Mouse (Mus musculus): ENCODE results near the gene Bckdk. TPM values are rescaled to one million over a fixed set of nuclear protein-coding genes. Genes with fewer than 3 reads are reported as not detected.

The Bckdk gene
- polyA plus RNA-seq (2012; rRNA removed; ENCODE audit: low replicate concordance) = 153 and 162 TPM in 2 replicates

GRCm38 (mm10) chr7:127903971-127904796 lies at the start of gene Bckdk:
Gene Bckdk, plus strand, starts transcription at chr7:127904082.

GRCm38 (mm10) chr7:127876041-127876466 lies 27.8 kb upstream of the Bckdk start, which contains the start of gene Zfp646:
Gene Zfp646, plus strand, starts transcription at chr7:127876221.

GRCm38 (mm10) chr7:127876467-127877348 lies 27.2 kb upstream of the Bckdk start, which contains the start of gene Zfp668:
Gene Zfp668, minus strand, starts transcription at chr7:127876828.

GRCm38 (mm10) chr7:127890798-127891197 lies 13.1 kb upstream of the Bckdk start, which contains the start of gene Prss53:
Gene Prss53, minus strand, starts transcription at chr7:127890970.

GRCm38 (mm10) chr7:127895442-127895841 lies 8.4 kb upstream of the Bckdk start, which contains the start of the genes Gm21974 and Vkorc1:
Gene Gm21974, minus strand, starts transcription at chr7:127895454.
Gene Vkorc1, minus strand, starts transcription at chr7:127895617.

GRCm38 (mm10) chr7:127912190-127912871 lies 8.4 kb downstream of the Bckdk start, which contains the start of gene Kat8:
Gene Kat8, plus strand, starts transcription at chr7:127912516.

GRCm38 (mm10) chr7:127929923-127930322 lies 26.0 kb downstream of the Bckdk start, which contains the start of gene Prss8:
Gene Prss8, minus strand, starts transcription at chr7:127930104.

GRCm38 (mm10) chr7:127946470-127947023 lies 42.7 kb downstream of the Bckdk start, which contains the start of gene Prss36:
Gene Prss36, minus strand, starts transcription at chr7:127946725.

Other genes with a start within 250 kb of the Bckdk start
- 15.7 and 47.8 TPM in 2 replicates for gene Bcl7c, start 195.1 kb upstream of the Bckdk start, polyA plus RNA-seq (2012; rRNA removed; ENCODE audit: low replicate concordance)
- gene Ctf1, start 191.3 kb upstream of the Bckdk start, polyA plus RNA-seq (2012; rRNA removed; ENCODE audit: low replicate concordance) = 7.2 and 19.4 TPM in 2 replicates
- gene Ctf2, start 171.9 kb upstream of the Bckdk start, polyA plus RNA-seq (2012; rRNA removed; ENCODE audit: low replicate concordance) = 0.06 TPM in 1 of 2 replicates, not detected in the other
- gene Fbxl19, start 159.5 kb upstream of the Bckdk start, polyA plus RNA-seq (2012; rRNA removed; ENCODE audit: low replicate concordance) = 14.2 and 40.4 TPM in 2 replicates
- gene Orai3, start 134.3 kb upstream of the Bckdk start, polyA plus RNA-seq (2012; rRNA removed; ENCODE audit: low replicate concordance) = 41.3 and 59.8 TPM in 2 replicates
- 9.2 and 15.6 TPM in 2 replicates for gene Setd1a, start 127.4 kb upstream of the Bckdk start, polyA plus RNA-seq (2012; rRNA removed; ENCODE audit: low replicate concordance)
- gene Gm49388, start 118.5 kb upstream of the Bckdk start, polyA plus RNA-seq (2012; rRNA removed; ENCODE audit: low replicate concordance) = not detected in 2 replicates
- 116 and 139 TPM in 2 replicates for gene Hsd3b7, start 103.5 kb upstream of the Bckdk start, polyA plus RNA-seq (2012; rRNA removed; ENCODE audit: low replicate concordance)
- gene Stx4a, start 79.8 kb upstream of the Bckdk start, polyA plus RNA-seq (2012; rRNA removed; ENCODE audit: low replicate concordance) = 93.0 and 101 TPM in 2 replicates
- gene Stx1b, start 79.5 kb upstream of the Bckdk start, polyA plus RNA-seq (2012; rRNA removed; ENCODE audit: low replicate concordance) = 26.2 and 31.8 TPM in 2 replicates
- gene Zfp646, start 27.9 kb upstream of the Bckdk start, polyA plus RNA-seq (2012; rRNA removed; ENCODE audit: low replicate concordance) = 12.4 and 27.7 TPM in 2 replicates
- 4.4 and 8.0 TPM in 2 replicates for gene Zfp668, start 27.3 kb upstream of the Bckdk start, polyA plus RNA-seq (2012; rRNA removed; ENCODE audit: low replicate concordance)
- 3.2 and 5.8 TPM in 2 replicates for gene Prss53, start 13.1 kb upstream of the Bckdk start, polyA plus RNA-seq (2012; rRNA removed; ENCODE audit: low replicate concordance)
- not detected in 2 replicates for gene Gm21974, start 8.6 kb upstream of the Bckdk start, polyA plus RNA-seq (2012; rRNA removed; ENCODE audit: low replicate concordance)
- gene Vkorc1, start 8.5 kb upstream of the Bckdk start, polyA plus RNA-seq (2012; rRNA removed; ENCODE audit: low replicate concordance) = 258 and 271 TPM in 2 replicates
- gene Kat8, start 8.4 kb downstream of the Bckdk start, polyA plus RNA-seq (2012; rRNA removed; ENCODE audit: low replicate concordance) = 17.5 and 22.7 TPM in 2 replicates
- 0.29 and 50.1 TPM in 2 replicates for gene Prss8, start 26.0 kb downstream of the Bckdk start, polyA plus RNA-seq (2012; rRNA removed; ENCODE audit: low replicate concordance)
- gene Prss36, start 42.6 kb downstream of the Bckdk start, polyA plus RNA-seq (2012; rRNA removed; ENCODE audit: low replicate concordance) = 27.9 and 44.9 TPM in 2 replicates
- 242 and 409 TPM in 2 replicates for gene Fus, start 63.4 kb downstream of the Bckdk start, polyA plus RNA-seq (2012; rRNA removed; ENCODE audit: low replicate concordance)
- gene Pycard, start 89.8 kb downstream of the Bckdk start, polyA plus RNA-seq (2012; rRNA removed; ENCODE audit: low replicate concordance) = 16.0 and 64.4 TPM in 2 replicates
- 0.24 and 0.90 TPM in 2 replicates for gene Trim72, start 99.9 kb downstream of the Bckdk start, polyA plus RNA-seq (2012; rRNA removed; ENCODE audit: low replicate concordance)
- 22.6 and 22.9 TPM in 2 replicates for gene Itgam, start 158.6 kb downstream of the Bckdk start, polyA plus RNA-seq (2012; rRNA removed; ENCODE audit: low replicate concordance)
- gene Gm49368, start 158.6 kb downstream of the Bckdk start, polyA plus RNA-seq (2012; rRNA removed; ENCODE audit: low replicate concordance) = 0.04 and 0.09 TPM in 2 replicates
- gene Itgax, start 225.5 kb downstream of the Bckdk start, polyA plus RNA-seq (2012; rRNA removed; ENCODE audit: low replicate concordance) = 4.9 and 10.0 TPM in 2 replicates

Measured in subcutaneous adipose tissue, adult 2 months (tissue).